Mouse (Mus musculus) CH12.LX (cell line): ENCODE data around the gene Fam166a.

ENCODE experiments used
- CHD1 ChIP-seq: IDR thresholded peaks from 2 replicates; pipeline ENCODE4 v1.6.1; 2012; ENCODE audit warnings: low read depth, low read length, improper control_type of control experiment, inconsistent platforms
- CTCF ChIP-seq, 2 experiments: IDR thresholded peaks in 1 of 2; conservative IDR thresholded peaks in 1 of 2; 2 replicates each; pipeline ENCODE4 v1.5.1; 2011 to 2012; ENCODE audit warnings: low read depth in 2 of 2, low read length in 2 of 2, improper control_type of control experiment in 1 of 2, inconsistent platforms in 1 of 2, mild to moderate bottlenecking in 1 of 2, moderate library complexity in 1 of 2
- EP300 ChIP-seq: IDR thresholded peaks from 2 replicates; pipeline ENCODE4 v1.6.1; 2011; ENCODE audit warnings: low read length, improper control_type of control experiment
- MXI1 ChIP-seq: IDR thresholded peaks from 2 replicates; pipeline ENCODE4 v1.6.1; 2011; ENCODE audit warnings: mild to moderate bottlenecking, low read depth, low read length, improper control_type of control experiment
- POLR2A ChIP-seq: IDR thresholded peaks from 2 replicates; pipeline ENCODE4 v1.6.1; 2011; ENCODE audit warnings: low read depth, mild to moderate bottlenecking, improper control_type of control experiment, low read length

- TF ChIP-seq MXI1 (no peak), CHD1 (no peak), CTCF (conservative IDR thresholded peaks at IDR 0.05 in 1 of 2, IDR thresholded peaks at IDR 0.05 in 1 of 2; ENCODE audit: low read depth in 2 of 2, low read length in 2 of 2) (no peak), EP300 (no peak), POLR2A (no peak)
Measured at GRCm38 (mm10) chr2:25264851-25265250, 46.3 kb downstream of the Fam166a start.
